In the genomic region with DNA sequence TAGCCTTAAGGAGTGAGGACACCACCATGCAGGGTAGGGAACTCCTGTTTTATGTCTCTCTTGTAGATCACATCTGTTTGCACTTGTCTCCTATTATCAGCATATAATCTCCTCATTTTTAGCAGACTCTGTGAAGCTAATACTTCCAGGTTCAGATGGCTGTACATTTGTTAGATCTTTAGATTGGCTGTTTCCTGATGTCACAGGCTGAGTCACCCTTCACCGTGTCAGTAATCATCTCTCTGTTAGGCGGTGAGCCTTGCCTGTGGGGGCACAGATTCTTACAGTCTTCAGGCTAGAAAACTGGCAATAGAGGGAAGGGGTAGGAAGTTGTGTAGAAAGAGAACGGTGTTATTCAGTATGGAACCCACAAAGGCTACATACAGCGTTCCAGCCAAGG, we compare ENCODE assay signal across 19 mouse cellular contexts.
DNase-seq lines count a peak whose midpoint lies in the region; ATAC-seq and TF ChIP-seq lines count a peak whose summit lies in the region.
"Had no signal": no experiment of that assay in that cellular context is flagged by ENCODE, and none has a peak within 500 bp of the region (broad histone marks: within the 10 kb centered on the region; RNA-seq: fewer than 3 reads in every experiment).

No protein-coding gene starts in this region.

- no peak for TF ChIP-seq CTCF in left cerebral cortex, adult 2 months (IDR thresholded peaks at IDR 0.05)

- H3K27ac ChIP-seq in left cerebral cortex, adult 2 months = peak overlapping the region; percentile 45; the same call in 1 of the 2 replicates
- no peak overlapping the region for H3K27ac ChIP-seq in embryonic facial prominence, embryonic 11.5 days (replicated peaks; ENCODE audit: low read depth, low read length)
- H3K27ac ChIP-seq: forebrain, embryonic 10.5 days; heart, adult 2 months; heart, embryonic 15.5 days; hindbrain, embryonic 13.5 days; hindbrain, postnatal 0 days had no signal

- no peak overlapping the region for H3K4me2 ChIP-seq in embryonic facial prominence, embryonic 11.5 days (ENCODE audit: low read depth, low read length)
- H3K4me2 ChIP-seq: heart, embryonic 11.5 days; heart, embryonic 15.5 days; hindbrain, embryonic 13.5 days had no signal

- no peaks in the 10 kb centered on the region for H3K27me3 ChIP-seq in embryonic facial prominence, embryonic 11.5 days (ENCODE audit: control insufficient read depth, insufficient read depth, low read length)
- H3K27me3 ChIP-seq: heart, embryonic 15.5 days; hindbrain, embryonic 13.5 days had no signal

- intact Hi-C loops in left cerebral cortex, adult 2 months (cut with DNase I) = no loop called here
- intact Hi-C loops in left cerebral cortex, postnatal 36 days (cut with DNase I) = no loop called here

- H3K9ac ChIP-seq in embryonic facial prominence, embryonic 11.5 days (replicated peaks; ENCODE audit: low read length) = no peak overlapping the region
- H3K9ac ChIP-seq: heart, embryonic 15.5 days; hindbrain, embryonic 13.5 days had no signal

- 0 out of 2 replicates have a peak, but pooled peaks cover 2% of the 10 kb centered on the region for H3K4me1 ChIP-seq in embryonic facial prominence, embryonic 11.5 days (ENCODE audit: control insufficient read depth, insufficient read depth, low read length)
- H3K4me1 ChIP-seq: heart, embryonic 15.5 days had no signal

- H3K9me3 ChIP-seq in embryonic facial prominence, embryonic 11.5 days (replicated peaks; ENCODE audit: control insufficient read depth, low read length) = no peaks in the 10 kb centered on the region
- H3K9me3 ChIP-seq: forebrain, embryonic 10.5 days; heart, embryonic 15.5 days; hindbrain, embryonic 13.5 days had no signal

- peak in 1 of 2 experiments; percentile 23 for DNase-seq in left cerebral cortex, adult 2 months (ENCODE audit: extremely low spot score in 1 of 2, low spot score in 2 of 2)
- no peak for DNase-seq in left cerebral cortex, postnatal 36 days (ENCODE audit: low spot score in 2 of 2)
- DNase-seq in retina, embryonic 14.5 days (ENCODE audit: low spot score) = peak; percentile 5
- no peak for DNase-seq in retina, postnatal 1 day
- peak; percentile 2 for DNase-seq in 416B (ENCODE audit: low read depth)
- peak; percentile 59 for DNase-seq in embryonic facial prominence, embryonic 11.5 days (ENCODE audit: low spot score)
- no peak for DNase-seq in kidney, adult 8-10 months
- DNase-seq: adrenal gland, adult 8-10 months; cerebellum, adult 11-12 months; gastrocnemius, postnatal 14 days; heart, adult 2 months; heart, postnatal 14 days had no signal

- H3K4me3 ChIP-seq in left cerebral cortex, adult 2 months = no peak overlapping the region
- no peak overlapping the region for H3K4me3 ChIP-seq in embryonic facial prominence, embryonic 11.5 days (ENCODE audit: low read depth, low read length)
- H3K4me3 ChIP-seq: forebrain, embryonic 10.5 days; heart, adult 2 months; heart, embryonic 15.5 days; hindbrain, embryonic 13.5 days had no signal

- no peak for ATAC-seq in embryonic facial prominence, embryonic 11.5 days (replicated peaks; ENCODE audit: insufficient number of reproducible peaks, low FRiP score, low TSS enrichment, low read depth)
- no peak for ATAC-seq in megakaryocyte progenitor cell, adult 5-6 weeks (replicated peaks; ENCODE audit: poor library complexity)
- ATAC-seq: forebrain, embryonic 14.5 days; hindbrain, postnatal 0 days had no signal

- WGBS in embryonic facial prominence, embryonic 11.5 days = 45% methylated on average over 4 of the region's 4 CpGs

- H3K36me3 ChIP-seq in embryonic facial prominence, embryonic 11.5 days (replicated peaks; ENCODE audit: control insufficient read depth, insufficient read depth, low read depth, low read length) = no peaks in the 10 kb centered on the region
- H3K36me3 ChIP-seq: forebrain, embryonic 10.5 days; heart, embryonic 15.5 days; hindbrain, embryonic 13.5 days had no signal

Comparison
In these comparisons a context has a peak if more than half of its experiments do, and no peak if none do; other contexts are left out.
1. DNase-seq: peak in retina, embryonic 14.5 days (single experiment), 416B (single experiment) and embryonic facial prominence, embryonic 11.5 days (single experiment); none in left cerebral cortex, postnatal 36 days (0 of 2), retina, postnatal 1 day (single experiment) and kidney, adult 8-10 months (0 of 2).